Mouse (Mus musculus): ENCODE results near the gene Zfp423. TPM values are rescaled to one million over a fixed set of nuclear protein-coding genes. Genes with fewer than 3 reads are reported as not detected.

Gene Zfp423
- polyA plus RNA-seq, 1 experiment from 2014 or later: 40.3 TPM

- Histone ChIP-seq H3K4me1 (ENCODE audit: control insufficient read depth, insufficient read depth, low read length) (peaks cover 31% of the 10 kb centered on the region), H3K27ac (ENCODE audit: low read depth, low read length) (no peak overlapping the region), H3K9me3 (ENCODE audit: control insufficient read depth, low read length) (no peaks in the 10 kb centered on the region), H3K36me3 (ENCODE audit: control insufficient read depth, insufficient read depth, low read length) (no peaks in the 10 kb centered on the region), H3K9ac (ENCODE audit: low read length) (no peak overlapping the region), H3K27me3 (ENCODE audit: control insufficient read depth, insufficient read depth, low read length) (no peaks in the 10 kb centered on the region), H3K4me3 (ENCODE audit: low read depth, low read length) (no peak overlapping the region), H3K4me2 (no peak overlapping the region)
- ATAC-seq (ENCODE audit: low FRiP score) (no peak), DNase-seq (ENCODE audit: low spot score, missing footprints) (no peak)
- WGBS: 90% methylated on average over 2 of the region's 3 CpGs
Measured at GRCm38 (mm10) chr8:87713946-87714345, 245.4 kb downstream of the Zfp423 start.

- no peak overlapping the region for H3K4me3 ChIP-seq (ENCODE audit: low read depth, low read length)
- H3K36me3 ChIP-seq (ENCODE audit: control insufficient read depth, insufficient read depth, low read length): no peaks in the 10 kb centered on the region
- H3K9ac ChIP-seq (ENCODE audit: low read length): no peak overlapping the region
- no peak overlapping the region for H3K27ac ChIP-seq (ENCODE audit: low read depth, low read length)
- H3K4me2 ChIP-seq: no peak overlapping the region
- no peak for DNase-seq (ENCODE audit: low spot score, missing footprints)
- ATAC-seq (ENCODE audit: low FRiP score): no peak
- 78% methylated on average over 6 of the region's 6 CpGs for WGBS
- H3K9me3 ChIP-seq (ENCODE audit: control insufficient read depth, low read length): no peaks in the 10 kb centered on the region
- peaks cover 25% of the 10 kb centered on the region for H3K4me1 ChIP-seq (ENCODE audit: control insufficient read depth, insufficient read depth, low read length)
- no peaks in the 10 kb centered on the region for H3K27me3 ChIP-seq (ENCODE audit: control insufficient read depth, insufficient read depth, low read length)
Measured at GRCm38 (mm10) chr8:87711955-87712354, 247.4 kb downstream of the Zfp423 start.

- H3K36me3 ChIP-seq (ENCODE audit: control insufficient read depth, insufficient read depth, low read length): no peaks in the 10 kb centered on the region
- no peak overlapping the region for H3K9ac ChIP-seq (ENCODE audit: low read length)
- H3K4me3 ChIP-seq (ENCODE audit: low read depth, low read length): no peak overlapping the region
- 20% methylated on average over 11 of the region's 11 CpGs for WGBS
- peak overlapping the region; percentile 17; the same call in 1 of the 2 replicates for H3K27ac ChIP-seq (ENCODE audit: low read depth, low read length)
- H3K9me3 ChIP-seq (ENCODE audit: control insufficient read depth, low read length): no peaks in the 10 kb centered on the region
- no peaks in the 10 kb centered on the region for H3K27me3 ChIP-seq (ENCODE audit: control insufficient read depth, insufficient read depth, low read length)
- ATAC-seq (ENCODE audit: low FRiP score): peak; percentile 53; the same call in 1 of the 2 replicates
- H3K4me2 ChIP-seq: no peak overlapping the region
- DNase-seq (ENCODE audit: low spot score, missing footprints): no peak
- H3K4me1 ChIP-seq (ENCODE audit: control insufficient read depth, insufficient read depth, low read length): peaks cover 26% of the 10 kb centered on the region
Measured at GRCm38 (mm10) chr8:87708127-87708637, 251.2 kb downstream of the Zfp423 start.

GRCm38 (mm10) chr8:87707176-87707575 lies 252.2 kb downstream of the Zfp423 start:
- Histone ChIP-seq H3K27me3 (ENCODE audit: control insufficient read depth, insufficient read depth, low read length) (no peaks in the 10 kb centered on the region), H3K4me3 (ENCODE audit: low read depth, low read length) (no peak overlapping the region), H3K4me2 (no peak overlapping the region), H3K9me3 (ENCODE audit: control insufficient read depth, low read length) (no peaks in the 10 kb centered on the region), H3K36me3 (ENCODE audit: control insufficient read depth, insufficient read depth, low read length) (no peaks in the 10 kb centered on the region), H3K27ac (ENCODE audit: low read depth, low read length) (no peak overlapping the region), H3K9ac (ENCODE audit: low read length) (no peak overlapping the region), H3K4me1 (ENCODE audit: control insufficient read depth, insufficient read depth, low read length) (peaks cover 35% of the 10 kb centered on the region)
- WGBS: 78% methylated on average over 17 of the region's 17 CpGs
- ATAC-seq (ENCODE audit: low FRiP score) (no peak), DNase-seq (ENCODE audit: low spot score, missing footprints) (no peak)

- Histone ChIP-seq H3K36me3 (ENCODE audit: control insufficient read depth, insufficient read depth, low read length) (no peaks in the 10 kb centered on the region), H3K9me3 (ENCODE audit: control insufficient read depth, low read length) (no peaks in the 10 kb centered on the region), H3K9ac (ENCODE audit: low read length) (no peak overlapping the region), H3K4me3 (ENCODE audit: low read depth, low read length) (no peak overlapping the region), H3K4me1 (ENCODE audit: control insufficient read depth, insufficient read depth, low read length) (peaks cover 38% of the 10 kb centered on the region), H3K4me2 (no peak overlapping the region), H3K27ac (ENCODE audit: low read depth, low read length) (no peak overlapping the region), H3K27me3 (ENCODE audit: control insufficient read depth, insufficient read depth, low read length) (no peaks in the 10 kb centered on the region)
- 96% methylated on average over 3 of the region's 3 CpGs for WGBS
- ATAC-seq (ENCODE audit: low FRiP score): no peak
- DNase-seq (ENCODE audit: low spot score, missing footprints): no peak
Measured at GRCm38 (mm10) chr8:87704756-87705155, 254.6 kb downstream of the Zfp423 start.

- Histone ChIP-seq H3K4me1 (ENCODE audit: control insufficient read depth, insufficient read depth, low read length) (peaks cover 31% of the 10 kb centered on the region), H3K27ac (ENCODE audit: low read depth, low read length) (peak overlapping the region; percentile 64), H3K27me3 (ENCODE audit: control insufficient read depth, insufficient read depth, low read length) (no peaks in the 10 kb centered on the region), H3K4me3 (ENCODE audit: low read depth, low read length) (no peak overlapping the region), H3K4me2 (no peak overlapping the region), H3K36me3 (ENCODE audit: control insufficient read depth, insufficient read depth, low read length) (no peaks in the 10 kb centered on the region), H3K9ac (ENCODE audit: low read length) (peak overlapping the region; percentile 24; the same call in 1 of the 2 replicates), H3K9me3 (ENCODE audit: control insufficient read depth, low read length) (no peaks in the 10 kb centered on the region)
- DNase-seq (ENCODE audit: low spot score, missing footprints) (no peak), ATAC-seq (ENCODE audit: low FRiP score) (peak; percentile 68)
- WGBS: 26% methylated on average over 10 of the region's 10 CpGs
Measured at GRCm38 (mm10) chr8:87702790-87703311, 256.5 kb downstream of the Zfp423 start.

GRCm38 (mm10) chr8:87702051-87702521 lies 257.3 kb downstream of the Zfp423 start:
- DNase-seq (ENCODE audit: low spot score, missing footprints) (no peak), ATAC-seq (ENCODE audit: low FRiP score) (peak; percentile 60)
- Histone ChIP-seq H3K4me1 (ENCODE audit: control insufficient read depth, insufficient read depth, low read length) (peaks cover 30% of the 10 kb centered on the region), H3K27ac (ENCODE audit: low read depth, low read length) (peak overlapping the region; percentile 64), H3K27me3 (ENCODE audit: control insufficient read depth, insufficient read depth, low read length) (no peaks in the 10 kb centered on the region), H3K9me3 (ENCODE audit: control insufficient read depth, low read length) (no peaks in the 10 kb centered on the region), H3K36me3 (ENCODE audit: control insufficient read depth, insufficient read depth, low read length) (no peaks in the 10 kb centered on the region), H3K9ac (ENCODE audit: low read length) (peak overlapping the region; percentile 24; the same call in 1 of the 2 replicates), H3K4me3 (ENCODE audit: low read depth, low read length) (no peak overlapping the region), H3K4me2 (no peak overlapping the region)
- 72% methylated on average over 8 of the region's 8 CpGs for WGBS

GRCm38 (mm10) chr8:87701583-87701982 lies 257.8 kb downstream of the Zfp423 start:
- DNase-seq (ENCODE audit: low spot score, missing footprints): no peak
- Histone ChIP-seq H3K9ac (ENCODE audit: low read length) (no peak overlapping the region), H3K36me3 (ENCODE audit: control insufficient read depth, insufficient read depth, low read length) (no peaks in the 10 kb centered on the region), H3K4me3 (ENCODE audit: low read depth, low read length) (no peak overlapping the region), H3K4me1 (ENCODE audit: control insufficient read depth, insufficient read depth, low read length) (peaks cover 27% of the 10 kb centered on the region), H3K4me2 (no peak overlapping the region), H3K9me3 (ENCODE audit: control insufficient read depth, low read length) (no peaks in the 10 kb centered on the region), H3K27ac (ENCODE audit: low read depth, low read length) (no peak overlapping the region), H3K27me3 (ENCODE audit: control insufficient read depth, insufficient read depth, low read length) (no peaks in the 10 kb centered on the region)
- ATAC-seq (ENCODE audit: low FRiP score): no peak
- WGBS: 72% methylated on average over 4 of the region's 4 CpGs

GRCm38 (mm10) chr8:87700321-87700720 lies 259.1 kb downstream of the Zfp423 start:
- 65% methylated on average over 12 of the region's 12 CpGs for WGBS
- H3K9ac ChIP-seq (ENCODE audit: low read length): no peak overlapping the region
- no peak overlapping the region for H3K4me2 ChIP-seq
- H3K36me3 ChIP-seq (ENCODE audit: control insufficient read depth, insufficient read depth, low read length): no peaks in the 10 kb centered on the region
- ATAC-seq (ENCODE audit: low FRiP score) (no peak), DNase-seq (ENCODE audit: low spot score, missing footprints) (no peak)
- H3K4me1 ChIP-seq (ENCODE audit: control insufficient read depth, insufficient read depth, low read length): peaks cover 30% of the 10 kb centered on the region
- H3K27me3 ChIP-seq (ENCODE audit: control insufficient read depth, insufficient read depth, low read length): no peaks in the 10 kb centered on the region
- H3K4me3 ChIP-seq (ENCODE audit: low read depth, low read length): no peak overlapping the region
- no peaks in the 10 kb centered on the region for H3K9me3 ChIP-seq (ENCODE audit: control insufficient read depth, low read length)
- no peak overlapping the region for H3K27ac ChIP-seq (ENCODE audit: low read depth, low read length)

Measured in midbrain, embryonic 11.5 days (tissue).